Mouse (Mus musculus) forebrain, embryonic 12.5 days (tissue): ENCODE results near the gene Cobl. TPM values are rescaled to one million over a fixed set of nuclear protein-coding genes. Genes with fewer than 3 reads are reported as not detected.

Experiments
- ATAC-seq: fragments of 200-750 bp; cut with Nextera tagmentation; 2 replicates; pipeline ENCODE4 v1.8.0; 2017; ENCODE audit warnings: moderate TSS enrichment; ENCODE audit not compliant: low FRiP score
- H3K27ac ChIP-seq: fragments of 300-500 bp; sonication (generic); 2 replicates; pipeline ENCODE4 v1.5.1; 2016; ENCODE audit warnings: mild to moderate bottlenecking
- H3K27me3 ChIP-seq: fragments of 300-500 bp; sonication (generic); 2 replicates; pipeline ENCODE4 v1.6.1; 2016; ENCODE audit warnings: mild to moderate bottlenecking
- H3K36me3 ChIP-seq: fragments of 300-500 bp; sonication (generic); replicated peaks from 2 replicates; pipeline ENCODE4 v1.6.1; 2016; ENCODE audit warnings: mild to moderate bottlenecking
- H3K4me1 ChIP-seq: fragments of 300-500 bp; sonication (generic); 2 replicates; pipeline ENCODE4 v1.6.1; 2016
- H3K4me2 ChIP-seq: fragments of 300-500 bp; sonication (generic); 2 replicates; pipeline ENCODE4 v1.6.1; 2016; ENCODE audit warnings: mild to moderate bottlenecking, moderate library complexity
- H3K4me3 ChIP-seq: fragments of 300-500 bp; sonication (generic); replicated peaks from 2 replicates; pipeline ENCODE4 v1.5.1; 2016; ENCODE audit warnings: mild to moderate bottlenecking
- H3K9ac ChIP-seq: fragments of 300-500 bp; sonication (generic); 2 replicates; pipeline ENCODE4 v1.6.1; 2016; ENCODE audit warnings: mild to moderate bottlenecking
- H3K9me3 ChIP-seq: fragments of 300-500 bp; sonication (generic); 2 replicates; pipeline ENCODE4 v1.6.1; 2016
- WGBS: fragments of 180-500 bp; shearing (Covaris S2); methylation state at CpG from one replicate; pipeline ENCODE4 v1.1.7; 2016; 5-methylcytosine and 5-hydroxymethylcytosine counted together
- polyA plus RNA-seq: library from polyadenylated mRNA; unstranded; fragments of >200 nt; fragmentation: Nextera tagmentation; extraction: Ambion mirVana; gene quantifications from 2 replicates; pipeline ENCODE4 v1.2.1, GENCODE M21; 2016

Gene Cobl
- polyA plus RNA-seq, 1 experiment from 2014 or later, result 2.8 TPM

GRCm38 (mm10) chr11:12370957-12371356, 93.8 kb downstream of the Cobl start:
- H3K27ac ChIP-seq, result no peak overlapping the region
- no peak overlapping the region for H3K4me3 ChIP-seq
- H3K9ac ChIP-seq, result no peak overlapping the region
- H3K27me3 ChIP-seq, result peaks cover 21% of the 10 kb centered on the region
- no peaks in the 10 kb centered on the region for H3K9me3 ChIP-seq
- no peak for ATAC-seq
- no peak overlapping the region for H3K4me2 ChIP-seq
- H3K36me3 ChIP-seq, result no peaks in the 10 kb centered on the region
- H3K4me1 ChIP-seq, result peaks cover 35% of the 10 kb centered on the region

GRCm38 (mm10) chr11:12367426-12368178, 97.2 kb downstream of the Cobl start:
- H3K27ac ChIP-seq, result 0 out of 2 replicates have a peak overlapping the region, but pooled peaks have one; percentile 6
- H3K9ac ChIP-seq, result no peak overlapping the region
- WGBS, result 29% methylated on average over 5 of the region's 5 CpGs
- no peak overlapping the region for H3K4me3 ChIP-seq
- no peaks in the 10 kb centered on the region for H3K36me3 ChIP-seq
- peaks cover 30% of the 10 kb centered on the region for H3K4me1 ChIP-seq
- no peaks in the 10 kb centered on the region for H3K9me3 ChIP-seq
- H3K4me2 ChIP-seq, result no peak overlapping the region
- peak; percentile 39; the same call in 1 of the 2 replicates for ATAC-seq
- peaks cover 5% of the 10 kb centered on the region; the same call in 1 of the 2 replicates for H3K27me3 ChIP-seq

GRCm38 (mm10) chr11:12359336-12360000, 105.3 kb downstream of the Cobl start:
- H3K27me3 ChIP-seq, result peaks cover 8% of the 10 kb centered on the region; the same call in 1 of the 2 replicates
- no peak overlapping the region for H3K4me2 ChIP-seq
- no peaks in the 10 kb centered on the region for H3K36me3 ChIP-seq
- H3K4me3 ChIP-seq, result no peak overlapping the region
- H3K9ac ChIP-seq, result no peak overlapping the region
- ATAC-seq, result peak; percentile 91
- WGBS, result 13% methylated on average over 2 of the region's 2 CpGs
- H3K9me3 ChIP-seq, result no peaks in the 10 kb centered on the region
- no peak overlapping the region for H3K27ac ChIP-seq
- H3K4me1 ChIP-seq, result no peaks in the 10 kb centered on the region

GRCm38 (mm10) chr11:12358602-12359001, 106.2 kb downstream of the Cobl start:
- WGBS, result 73% methylated on average over 4 of the region's 4 CpGs
- no peak for ATAC-seq
- H3K4me3 ChIP-seq, result no peak overlapping the region
- H3K4me2 ChIP-seq, result no peak overlapping the region
- no peak overlapping the region for H3K9ac ChIP-seq
- no peak overlapping the region for H3K27ac ChIP-seq
- no peaks in the 10 kb centered on the region for H3K36me3 ChIP-seq
- H3K9me3 ChIP-seq, result no peaks in the 10 kb centered on the region
- peaks cover 8% of the 10 kb centered on the region; the same call in 1 of the 2 replicates for H3K27me3 ChIP-seq
- H3K4me1 ChIP-seq, result no peaks in the 10 kb centered on the region

- Histone ChIP-seq H3K4me3 (no peak overlapping the region), H3K4me1 (peaks cover 3% of the 10 kb centered on the region; the same call in 1 of the 2 replicates), H3K4me2 (no peak overlapping the region), H3K9me3 (no peaks in the 10 kb centered on the region), H3K36me3 (no peaks in the 10 kb centered on the region), H3K27me3 (peaks cover 8% of the 10 kb centered on the region; the same call in 1 of the 2 replicates), H3K27ac (no peak overlapping the region), H3K9ac (no peak overlapping the region)
- 90% methylated on average over 3 of the region's 3 CpGs for WGBS
- ATAC-seq, result no peak
Observed at GRCm38 (mm10) chr11:12355681-12356080, 109.1 kb downstream of the Cobl start.

GRCm38 (mm10) chr11:12350986-12351546, 113.7 kb downstream of the Cobl start:
- Histone ChIP-seq H3K27ac (no peak overlapping the region), H3K4me3 (no peak overlapping the region), H3K36me3 (no peaks in the 10 kb centered on the region), H3K4me2 (no peak overlapping the region), H3K9ac (no peak overlapping the region), H3K9me3 (no peaks in the 10 kb centered on the region), H3K27me3 (no peaks in the 10 kb centered on the region), H3K4me1 (peaks cover 3% of the 10 kb centered on the region; the same call in 1 of the 2 replicates)
- 71% methylated on average over 3 of the region's 3 CpGs for WGBS
- ATAC-seq, result no peak

GRCm38 (mm10) chr11:12350086-12350485, 114.7 kb downstream of the Cobl start:
- H3K4me2 ChIP-seq, result no peak overlapping the region
- 86% methylated on average over 1 of the region's 1 CpGs for WGBS
- no peaks in the 10 kb centered on the region for H3K36me3 ChIP-seq
- H3K27me3 ChIP-seq, result no peaks in the 10 kb centered on the region
- H3K27ac ChIP-seq, result no peak overlapping the region
- no peak overlapping the region for H3K4me3 ChIP-seq
- peaks cover 3% of the 10 kb centered on the region; the same call in 1 of the 2 replicates for H3K4me1 ChIP-seq
- H3K9me3 ChIP-seq, result no peaks in the 10 kb centered on the region
- no peak for ATAC-seq
- no peak overlapping the region for H3K9ac ChIP-seq

GRCm38 (mm10) chr11:12346486-12346885, 118.3 kb downstream of the Cobl start:
- no peaks in the 10 kb centered on the region for H3K27me3 ChIP-seq
- H3K9ac ChIP-seq, result no peak overlapping the region
- H3K4me2 ChIP-seq, result no peak overlapping the region
- no peak overlapping the region for H3K4me3 ChIP-seq
- WGBS, result 85% methylated on average over 2 of the region's 2 CpGs
- H3K27ac ChIP-seq, result no peak overlapping the region
- ATAC-seq, result no peak
- no peaks in the 10 kb centered on the region for H3K36me3 ChIP-seq
- H3K4me1 ChIP-seq, result peaks cover under 1% of the 10 kb centered on the region; the same call in 1 of the 2 replicates
- H3K9me3 ChIP-seq, result no peaks in the 10 kb centered on the region

- Histone ChIP-seq H3K4me1 (no peaks in the 10 kb centered on the region), H3K9me3 (no peaks in the 10 kb centered on the region), H3K4me2 (no peak overlapping the region), H3K36me3 (no peaks in the 10 kb centered on the region), H3K27me3 (no peaks in the 10 kb centered on the region), H3K9ac (no peak overlapping the region), H3K27ac (no peak overlapping the region), H3K4me3 (no peak overlapping the region)
- WGBS, result 92% methylated on average over 4 of the region's 4 CpGs
- no peak for ATAC-seq
Observed at GRCm38 (mm10) chr11:12343686-12344085, 121.1 kb downstream of the Cobl start.

GRCm38 (mm10) chr11:12340697-12341096, 124.1 kb downstream of the Cobl start:
- Histone ChIP-seq H3K9ac (no peak overlapping the region), H3K4me3 (no peak overlapping the region), H3K27me3 (no peaks in the 10 kb centered on the region), H3K9me3 (no peaks in the 10 kb centered on the region), H3K4me2 (no peak overlapping the region), H3K4me1 (no peaks in the 10 kb centered on the region), H3K27ac (no peak overlapping the region), H3K36me3 (no peaks in the 10 kb centered on the region)
- no peak for ATAC-seq

- H3K9me3 ChIP-seq, result 0 out of 2 replicates have a peak, but pooled peaks cover 2% of the 10 kb centered on the region
- no peaks in the 10 kb centered on the region for H3K36me3 ChIP-seq
- H3K4me2 ChIP-seq, result no peak overlapping the region
- no peaks in the 10 kb centered on the region for H3K27me3 ChIP-seq
- no peak overlapping the region for H3K4me3 ChIP-seq
- 0 out of 2 replicates have a peak, but pooled peaks cover 4% of the 10 kb centered on the region for H3K4me1 ChIP-seq
- no peak overlapping the region for H3K27ac ChIP-seq
- ATAC-seq, result no peak
- H3K9ac ChIP-seq, result no peak overlapping the region
- 78% methylated on average over 12 of the region's 12 CpGs for WGBS
Observed at GRCm38 (mm10) chr11:12336145-12336544, 128.6 kb downstream of the Cobl start.

GRCm38 (mm10) chr11:12331997-12332396, 132.8 kb downstream of the Cobl start:
- H3K4me1 ChIP-seq, result 0 out of 2 replicates have a peak, but pooled peaks cover 4% of the 10 kb centered on the region
- no peaks in the 10 kb centered on the region for H3K27me3 ChIP-seq
- 90% methylated on average over 2 of the region's 2 CpGs for WGBS
- H3K9ac ChIP-seq, result no peak overlapping the region
- no peak for ATAC-seq
- H3K36me3 ChIP-seq, result no peaks in the 10 kb centered on the region
- no peak overlapping the region for H3K4me3 ChIP-seq
- no peak overlapping the region for H3K27ac ChIP-seq
- 0 out of 2 replicates have a peak, but pooled peaks cover 4% of the 10 kb centered on the region for H3K9me3 ChIP-seq
- H3K4me2 ChIP-seq, result no peak overlapping the region
